Mouse (Mus musculus) heart, postnatal 0 days (tissue): Measurements from ENCODE around the gene Prkch.

ENCODE experiments used
- CTCF ChIP-seq: IDR thresholded peaks from 2 replicates; pipeline ENCODE4 v1.5.1; 2016; ENCODE audit warnings: antibody characterized with exemption, control low read depth, low read depth
- EP300 ChIP-seq: IDR thresholded peaks from 2 replicates; pipeline ENCODE4 v1.6.1; 2016; ENCODE audit warnings: antibody characterized with exemption, low read depth

- TF ChIP-seq CTCF: no peak
- no peak for TF ChIP-seq EP300
Observed at GRCm38 (mm10) chr12:73631148-73631547, 46.6 kb downstream of the Prkch start.
